Mouse (Mus musculus): ENCODE measurements at regions not wholly inside any gene's neighbourhood (a gene's known extent, or its start where the extent isn't known, plus 50 kb on each side); places are given as distances from the start of the nearest gene placed in this dataset.

- no peak overlapping the region for H3K4me2 ChIP-seq (replicated peaks)
- no peak overlapping the region for H3K4me3 ChIP-seq
- H3K27ac ChIP-seq (replicated peaks), result no peak overlapping the region
- peaks cover 22% of the 10 kb centered on the region for H3K4me1 ChIP-seq
- no peaks in the 10 kb centered on the region for H3K36me3 ChIP-seq
- no peaks in the 10 kb centered on the region for H3K9me3 ChIP-seq
- no peaks in the 10 kb centered on the region for H3K27me3 ChIP-seq
- H3K9ac ChIP-seq (replicated peaks), result no peak overlapping the region
- 29% methylated on average over 10 of the region's 10 CpGs for WGBS
- no peak for ATAC-seq (replicated peaks)
Observed at GRCm38 (mm10) chr2:115520413-115521139, 60.9 kb upstream of the BC052040 start.

GRCm38 (mm10) chr2:115529878-115530277, 51.6 kb upstream of the BC052040 start:
- ATAC-seq (replicated peaks), result no peak
- Histone ChIP-seq H3K27me3 (no peaks in the 10 kb centered on the region), H3K4me3 (no peak overlapping the region), H3K27ac (replicated peaks) (no peak overlapping the region), H3K4me2 (replicated peaks) (no peak overlapping the region), H3K4me1 (no peaks in the 10 kb centered on the region), H3K36me3 (no peaks in the 10 kb centered on the region), H3K9me3 (no peaks in the 10 kb centered on the region), H3K9ac (replicated peaks) (no peak overlapping the region)
- WGBS, result 87% methylated on average over 2 of the region's 2 CpGs
